9 mouse cellular contexts compared by ENCODE assay signal in the genomic region with DNA sequence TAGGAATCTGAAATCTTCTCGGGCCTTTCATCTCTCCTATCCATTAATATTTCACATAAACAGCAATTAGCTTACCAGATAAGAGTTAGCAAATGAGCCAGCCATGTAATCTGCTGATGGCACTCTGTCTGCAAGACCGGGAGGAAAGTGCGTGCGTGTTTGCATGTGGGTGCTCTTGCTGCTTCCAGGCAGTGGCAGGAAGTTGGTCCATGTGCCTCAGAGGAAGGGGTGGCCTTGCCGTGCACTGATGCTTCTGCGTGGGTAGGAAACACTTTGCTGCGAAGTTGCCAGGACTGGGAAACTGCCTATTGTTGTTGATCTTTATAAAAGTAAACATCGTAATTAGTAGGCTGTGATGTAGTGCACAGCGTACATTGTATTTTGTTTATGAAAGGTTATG. TPM values are rescaled to one million over a fixed set of nuclear protein-coding genes. Genes with fewer than 3 reads are reported as not detected.
DNase-seq lines count a peak whose midpoint lies in the region; ATAC-seq lines count a peak whose summit lies in the region.
"Had no signal": no experiment of that assay in that cellular context is flagged by ENCODE, and none has a peak within 500 bp of the region (broad histone marks: within the 10 kb centered on the region; RNA-seq: fewer than 3 reads in every experiment).

No protein-coding gene starts in this region.

- H3K9me3 ChIP-seq in intestine, embryonic 15.5 days: no peaks in the 10 kb centered on the region
- no peaks in the 10 kb centered on the region for H3K9me3 ChIP-seq in intestine, embryonic 16.5 days (ENCODE audit: control insufficient read depth, low read length)
- no peaks in the 10 kb centered on the region for H3K9me3 ChIP-seq in heart, embryonic 12.5 days (replicated peaks)
- H3K9me3 ChIP-seq: neural tube, embryonic 12.5 days had no signal

- H3K27ac ChIP-seq in intestine, embryonic 15.5 days: peak overlapping the region; percentile 6; the same call in 1 of the 2 replicates
- no peak overlapping the region for H3K27ac ChIP-seq in intestine, embryonic 16.5 days (ENCODE audit: low read length)
- H3K27ac ChIP-seq in heart, embryonic 12.5 days (ENCODE audit: poor library complexity, severe bottlenecking): peak overlapping the region; percentile 34; the same call in 1 of the 2 replicates
- H3K27ac ChIP-seq: neural tube, embryonic 12.5 days had no signal

- peak; percentile 44 for DNase-seq in lung, postnatal 14 days
- DNase-seq in ovary, postnatal 36 days (ENCODE audit: low spot score): no peak
- DNase-seq in cerebellum, adult 9-11 months: no peak

- no peaks in the 10 kb centered on the region for H3K36me3 ChIP-seq in intestine, embryonic 15.5 days
- no peaks in the 10 kb centered on the region for H3K36me3 ChIP-seq in intestine, embryonic 16.5 days (ENCODE audit: control insufficient read depth, insufficient read depth, low read length)
- 0 out of 2 replicates have a peak, but pooled peaks cover 3% of the 10 kb centered on the region for H3K36me3 ChIP-seq in heart, embryonic 12.5 days
- H3K36me3 ChIP-seq: neural tube, embryonic 12.5 days had no signal

- no peak for ATAC-seq in intestine, embryonic 15.5 days
- ATAC-seq in intestine, embryonic 16.5 days: no peak
- peak; percentile 82 for ATAC-seq in activated CD4-positive, CD25-positive, alpha-beta regulatory T cell, adult 4 months
- ATAC-seq in heart, embryonic 12.5 days (ENCODE audit: insufficient number of reproducible peaks, low FRiP score): no peak
- no peak for ATAC-seq in erythroid progenitor cell, adult 5-6 weeks (replicated peaks; ENCODE audit: low FRiP score, poor library complexity, severe bottlenecking)

- H3K4me2 ChIP-seq in intestine, embryonic 15.5 days (replicated peaks): no peak overlapping the region
- H3K4me2 ChIP-seq in intestine, embryonic 16.5 days (ENCODE audit: low read depth, low read length): no peak overlapping the region
- no peak overlapping the region for H3K4me2 ChIP-seq in heart, embryonic 12.5 days
- H3K4me2 ChIP-seq: neural tube, embryonic 12.5 days had no signal

- no peak overlapping the region for H3K9ac ChIP-seq in intestine, embryonic 15.5 days
- no peak overlapping the region for H3K9ac ChIP-seq in intestine, embryonic 16.5 days (ENCODE audit: low read depth, low read length)
- H3K9ac ChIP-seq in heart, embryonic 12.5 days: no peak overlapping the region
- H3K9ac ChIP-seq: neural tube, embryonic 12.5 days had no signal

- peaks cover 19% of the 10 kb centered on the region for H3K4me1 ChIP-seq in intestine, embryonic 15.5 days (replicated peaks)
- H3K4me1 ChIP-seq in intestine, embryonic 16.5 days (ENCODE audit: control insufficient read depth, insufficient read depth, low read length): peaks cover 22% of the 10 kb centered on the region
- H3K4me1 ChIP-seq in heart, embryonic 12.5 days (replicated peaks): peaks cover 65% of the 10 kb centered on the region

- no peaks in the 10 kb centered on the region for H3K27me3 ChIP-seq in intestine, embryonic 15.5 days (replicated peaks)
- no peaks in the 10 kb centered on the region for H3K27me3 ChIP-seq in intestine, embryonic 16.5 days (replicated peaks; ENCODE audit: control insufficient read depth, insufficient read depth, low read length)
- H3K27me3 ChIP-seq in heart, embryonic 12.5 days (replicated peaks): no peaks in the 10 kb centered on the region
- H3K27me3 ChIP-seq: neural tube, embryonic 12.5 days had no signal

- H3K4me3 ChIP-seq in intestine, embryonic 15.5 days (replicated peaks): no peak overlapping the region
- no peak overlapping the region for H3K4me3 ChIP-seq in intestine, embryonic 16.5 days (ENCODE audit: low read length)
- no peak overlapping the region for H3K4me3 ChIP-seq in heart, embryonic 12.5 days
- H3K4me3 ChIP-seq: neural tube, embryonic 12.5 days had no signal

- WGBS in intestine, embryonic 15.5 days: 34% methylated on average over 9 of the region's 9 CpGs
- WGBS in intestine, embryonic 16.5 days: 45% methylated on average over 9 of the region's 9 CpGs
- WGBS in heart, embryonic 12.5 days: 41% methylated on average over 9 of the region's 9 CpGs

RNA-seq across cellular contexts. Expression of a gene that starts 42.0 kb away (rescaled TPM):
- 10.6 and 11.4 TPM in 2 replicates for polyA plus RNA-seq in intestine, embryonic 15.5 days (2015; fragmentation: Nextera tagmentation; extraction: Ambion mirVana)
- 7.1 and 8.0 TPM in 2 replicates for polyA plus RNA-seq in intestine, embryonic 16.5 days (2015; fragmentation: Nextera tagmentation; extraction: Ambion mirVana)
- polyA plus RNA-seq in activated CD4-positive, CD25-positive, alpha-beta regulatory T cell, adult 4 months (2017; shearing (Covaris generic)): 1 to 10 TPM; 8.2 to 9.6 TPM
- polyA plus RNA-seq in heart, embryonic 12.5 days (2016; fragmentation: Nextera tagmentation; extraction: Ambion mirVana): 12.2 and 15.9 TPM in 2 replicates
- 6.8 and 8.0 TPM in 2 replicates for total RNA-seq in erythroid progenitor cell, adult 5-6 weeks (2015; ENCODE audit: low replicate concordance)
- 6.8 and 9.4 TPM in 2 replicates for total RNA-seq in erythroid progenitor cell, adult 5-6 weeks (2017; ENCODE audit: low replicate concordance)
